Mouse (Mus musculus): Measurements from ENCODE around the gene E330021D16Rik. TPM values are rescaled to one million over a fixed set of nuclear protein-coding genes. Genes with fewer than 3 reads are reported as not detected.

The E330021D16Rik gene
- total RNA-seq, 2 experiments from 2014 or later = not detected

DNA sequence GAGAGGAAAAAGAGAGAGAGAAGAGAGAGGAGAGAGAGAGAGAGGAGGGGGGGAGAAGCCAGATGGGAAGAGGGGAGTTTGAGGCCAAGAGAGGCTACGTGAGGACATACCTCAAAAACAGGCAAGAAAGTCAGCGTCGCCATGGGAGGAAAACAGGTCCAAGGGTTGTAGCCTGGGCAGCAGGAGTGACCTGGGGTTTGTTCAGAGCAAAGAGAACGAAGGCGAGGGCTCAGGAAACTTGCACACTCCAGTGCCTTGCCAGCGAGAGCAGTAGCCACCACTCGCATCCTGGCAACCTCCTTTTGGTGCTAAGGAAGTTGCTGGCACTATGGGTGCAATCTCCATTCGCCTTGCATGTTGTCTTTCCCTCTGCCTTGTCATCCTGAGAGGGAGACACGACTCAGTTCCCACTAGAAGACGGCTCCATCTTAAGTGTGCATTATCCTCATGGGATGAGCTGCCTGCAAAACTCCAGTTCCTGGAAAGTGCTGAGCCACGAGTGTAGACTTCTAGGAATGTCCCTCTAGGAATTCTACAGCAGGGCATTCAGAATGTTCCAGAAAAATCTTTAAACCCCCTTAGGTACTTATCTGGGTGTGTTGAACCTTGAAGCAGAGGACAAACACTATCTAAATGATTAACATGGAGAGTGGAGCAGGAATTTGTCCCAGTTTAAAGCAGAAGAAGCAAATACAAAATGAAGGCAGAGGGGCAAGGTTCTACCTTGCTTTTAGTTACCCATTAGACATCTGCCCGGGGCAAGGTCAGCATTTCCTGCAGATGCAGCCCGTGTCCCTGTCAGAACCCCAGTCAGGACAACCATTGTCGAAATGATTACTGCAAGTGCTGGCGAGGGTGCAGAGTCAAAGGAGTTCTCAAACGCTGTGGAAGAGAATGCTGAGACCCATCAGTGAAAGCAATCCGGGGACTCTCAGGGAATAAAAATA, 3.8 kb upstream of the E330021D16Rik start:
- TF ChIP-seq CTCF (IDR thresholded peaks at IDR 0.05) = no peak
- H3K27ac ChIP-seq = no peak overlapping the region
- no peak overlapping the region for H3K4me3 ChIP-seq
- intact Hi-C loops (cut with DNase I) = no loop called here
- DNase-seq (ENCODE audit: extremely low spot score in 1 of 2, low spot score in 2 of 2) = no peak

DNA sequence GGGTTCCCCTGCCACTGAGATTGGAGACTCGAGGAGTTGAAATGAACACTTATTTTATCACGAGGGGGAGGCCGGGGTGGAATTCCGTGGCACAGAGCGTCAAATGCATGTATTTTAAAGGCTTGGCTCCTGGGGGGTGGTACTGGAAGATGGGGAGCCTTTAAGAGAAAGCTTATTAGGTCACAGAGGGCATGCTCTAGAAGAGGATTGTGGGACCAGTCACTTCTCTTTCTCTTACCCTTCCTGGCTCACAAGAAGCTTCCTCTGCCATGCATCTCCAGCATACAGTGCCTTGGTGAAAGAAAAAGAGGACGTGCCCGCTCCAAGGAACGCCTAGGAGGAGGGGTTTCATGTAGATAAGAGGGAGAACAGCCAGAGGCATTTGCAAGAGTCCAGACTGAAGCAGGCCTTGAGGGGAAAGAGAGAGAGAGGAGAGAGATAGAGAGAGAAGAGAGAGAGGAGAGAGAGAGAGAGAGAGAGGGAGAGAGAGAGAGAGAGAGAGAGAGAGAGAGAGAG, 3.0 kb upstream of the E330021D16Rik start:
- Histone ChIP-seq H3K4me3 (no peak overlapping the region), H3K27ac (no peak overlapping the region)
- no peak for DNase-seq (ENCODE audit: extremely low spot score in 1 of 2, low spot score in 2 of 2)
- TF ChIP-seq CTCF (IDR thresholded peaks at IDR 0.05) = no peak
- intact Hi-C loops (cut with DNase I) = no loop called here

DNA sequence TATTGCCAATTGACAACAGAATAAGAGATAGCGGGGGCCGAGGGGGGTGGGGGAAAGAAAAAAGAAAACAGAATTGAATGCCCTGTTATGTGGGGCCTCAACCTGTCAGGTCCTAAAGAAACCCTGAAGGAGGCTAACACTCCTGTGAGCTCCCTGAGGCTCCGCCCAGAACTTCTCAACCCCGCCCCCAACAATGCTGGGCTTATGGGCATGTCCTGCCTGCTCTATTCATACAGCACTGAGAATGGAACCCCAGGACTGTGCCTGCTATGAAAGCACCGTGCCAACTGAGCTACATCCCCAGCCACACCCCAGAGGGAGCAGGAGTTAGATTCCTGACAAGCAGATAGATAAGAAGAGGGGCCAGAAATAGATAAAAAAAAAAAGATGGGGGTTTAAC, 2.5 kb upstream of the E330021D16Rik start:
- H3K27ac ChIP-seq = no peak overlapping the region
- no peak overlapping the region for H3K4me3 ChIP-seq
- no peak for DNase-seq (ENCODE audit: extremely low spot score in 1 of 2, low spot score in 2 of 2)
- no peak for TF ChIP-seq CTCF (IDR thresholded peaks at IDR 0.05)
- intact Hi-C loops (cut with DNase I) = no loop called here

DNA sequence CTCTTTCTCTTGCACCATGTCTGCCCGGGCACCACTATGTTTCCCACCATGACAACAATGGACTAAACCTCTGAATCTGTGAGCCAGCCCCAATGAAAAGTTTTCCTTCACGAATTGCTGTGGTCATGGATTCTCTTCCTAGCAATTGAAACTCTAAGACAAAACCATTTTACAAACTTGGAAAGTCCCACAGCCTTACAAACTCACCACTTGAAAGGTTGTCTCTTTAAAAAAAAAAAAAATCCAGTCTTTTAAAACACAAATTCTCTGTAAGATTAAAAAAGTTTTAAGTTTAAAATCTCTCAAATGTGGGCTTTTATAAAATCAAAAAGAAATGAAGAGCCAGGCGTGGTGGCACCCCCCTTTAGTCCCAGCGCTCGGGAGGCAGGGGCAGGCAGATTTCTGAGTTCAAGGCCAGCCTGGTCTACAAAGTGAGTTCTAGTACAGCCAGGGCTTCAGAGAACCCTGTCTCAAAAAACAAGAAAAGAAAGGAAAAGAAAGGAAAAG, 1.5 kb downstream of the E330021D16Rik start:
- TF ChIP-seq CTCF (IDR thresholded peaks at IDR 0.05) = no peak
- intact Hi-C loops (cut with DNase I) = no loop called here
- H3K4me3 ChIP-seq = no peak overlapping the region
- no peak for DNase-seq (ENCODE audit: extremely low spot score in 1 of 2, low spot score in 2 of 2)
- H3K27ac ChIP-seq = no peak overlapping the region

DNA sequence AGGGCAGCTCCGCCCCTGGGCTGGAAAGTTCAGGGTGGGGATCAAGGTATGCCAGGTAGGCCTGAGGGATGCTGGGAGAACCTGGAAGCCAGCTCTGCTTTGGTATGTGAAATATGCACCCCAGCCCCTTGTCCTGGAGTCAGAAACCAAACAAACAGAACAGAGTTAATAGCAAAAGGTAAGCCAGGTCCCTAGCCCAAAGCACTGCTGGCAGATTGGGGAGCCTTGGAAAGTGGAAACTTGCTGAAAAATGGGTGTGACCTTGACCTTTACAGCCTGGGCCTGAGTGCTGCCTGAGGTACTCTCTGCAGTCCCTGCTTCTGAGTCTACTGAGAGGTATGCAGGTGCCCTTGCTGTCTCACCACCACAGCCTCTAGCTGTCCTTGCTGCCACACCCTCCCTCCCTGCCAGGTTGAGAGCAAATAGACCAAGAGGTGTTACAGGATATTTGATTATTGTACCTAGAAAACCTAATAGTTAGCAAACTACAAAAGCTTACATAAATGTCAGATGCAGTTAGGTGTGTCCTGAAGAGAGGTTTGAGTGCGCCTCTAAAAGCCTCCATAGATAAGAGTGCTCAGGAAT, 7.7 kb downstream of the E330021D16Rik start:
- TF ChIP-seq CTCF (IDR thresholded peaks at IDR 0.05) = no peak
- DNase-seq (ENCODE audit: extremely low spot score in 1 of 2, low spot score in 2 of 2) = no peak
- intact Hi-C loops (cut with DNase I) = no loop called here
- Histone ChIP-seq H3K4me3 (no peak overlapping the region), H3K27ac (no peak overlapping the region)

DNA sequence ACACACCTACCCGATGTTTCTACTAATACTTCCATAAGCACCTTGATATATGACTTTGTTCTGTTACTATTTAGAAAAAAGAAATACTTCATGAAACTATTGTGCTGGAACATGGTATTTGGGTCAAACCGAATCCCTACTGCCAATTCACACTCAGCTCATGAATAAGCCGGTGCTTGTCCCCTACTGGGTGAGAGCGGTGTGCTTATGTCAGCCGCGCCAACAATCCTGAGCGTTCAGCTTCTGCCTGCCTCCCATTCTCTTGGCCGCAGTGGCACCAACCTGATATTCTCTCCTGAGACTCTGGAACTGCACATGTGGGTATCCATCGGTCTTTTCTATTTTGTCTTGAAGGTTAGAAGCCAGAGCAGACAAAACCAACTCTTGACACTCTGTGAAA, 18.5 kb downstream of the E330021D16Rik start:
- intact Hi-C loops (cut with DNase I) = no loop called here
- no peak for TF ChIP-seq CTCF (IDR thresholded peaks at IDR 0.05)
- no peak overlapping the region for H3K27ac ChIP-seq
- H3K4me3 ChIP-seq = no peak overlapping the region
- no peak for DNase-seq (ENCODE audit: extremely low spot score in 1 of 2, low spot score in 2 of 2)

DNA sequence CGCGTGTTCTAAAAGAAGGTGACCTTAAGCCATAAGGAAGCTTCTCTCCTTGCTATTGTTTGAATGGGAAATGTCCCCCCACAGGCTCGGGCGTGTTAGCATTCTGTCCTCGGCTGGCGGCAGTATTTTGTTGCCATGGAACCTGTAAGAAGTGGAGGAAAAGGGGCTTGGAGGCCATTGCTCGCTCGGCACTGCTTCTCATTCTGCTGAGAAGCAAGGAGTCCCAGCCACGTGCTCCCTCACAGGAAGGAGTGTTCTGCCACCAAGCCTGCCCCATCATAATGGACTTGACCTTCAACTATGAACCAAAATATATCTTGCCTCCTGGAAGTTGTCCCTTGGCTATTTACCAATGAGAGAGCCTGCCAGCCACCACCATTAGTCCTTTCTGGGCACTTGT, 25.1 kb downstream of the E330021D16Rik start:
- intact Hi-C loops (cut with DNase I) = no loop called here
- H3K27ac ChIP-seq = no peak overlapping the region
- no peak for TF ChIP-seq CTCF (IDR thresholded peaks at IDR 0.05)
- DNase-seq (ENCODE audit: extremely low spot score in 1 of 2, low spot score in 2 of 2) = no peak
- H3K4me3 ChIP-seq = no peak overlapping the region

DNA sequence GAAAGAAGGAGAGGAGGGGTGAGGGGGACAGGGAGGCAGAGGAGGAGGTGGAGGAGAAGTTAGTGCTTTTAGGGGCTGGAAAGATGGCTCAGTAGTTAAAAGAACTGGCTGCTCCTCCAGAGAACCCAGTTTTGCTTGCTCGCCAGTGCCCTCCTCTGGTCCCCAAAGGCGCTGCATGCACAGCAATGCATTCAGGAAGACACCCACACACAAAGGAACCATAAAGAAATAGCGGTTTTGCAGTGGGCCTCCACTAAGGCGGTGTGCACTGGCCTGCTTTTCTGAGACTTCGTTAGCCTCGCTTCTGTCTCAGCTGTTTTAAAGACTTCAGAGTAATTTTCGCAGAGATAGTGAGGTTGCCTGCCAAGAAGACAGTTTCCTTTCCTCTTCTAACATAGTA, 30.1 kb downstream of the E330021D16Rik start:
- TF ChIP-seq CTCF (IDR thresholded peaks at IDR 0.05) = peak; percentile 66
- peak in 1 of 2 experiments; percentile 59 for DNase-seq (ENCODE audit: extremely low spot score in 1 of 2, low spot score in 2 of 2)
- H3K27ac ChIP-seq = no peak overlapping the region
- intact Hi-C loops (cut with DNase I) = no loop called here
- H3K4me3 ChIP-seq = no peak overlapping the region

DNA sequence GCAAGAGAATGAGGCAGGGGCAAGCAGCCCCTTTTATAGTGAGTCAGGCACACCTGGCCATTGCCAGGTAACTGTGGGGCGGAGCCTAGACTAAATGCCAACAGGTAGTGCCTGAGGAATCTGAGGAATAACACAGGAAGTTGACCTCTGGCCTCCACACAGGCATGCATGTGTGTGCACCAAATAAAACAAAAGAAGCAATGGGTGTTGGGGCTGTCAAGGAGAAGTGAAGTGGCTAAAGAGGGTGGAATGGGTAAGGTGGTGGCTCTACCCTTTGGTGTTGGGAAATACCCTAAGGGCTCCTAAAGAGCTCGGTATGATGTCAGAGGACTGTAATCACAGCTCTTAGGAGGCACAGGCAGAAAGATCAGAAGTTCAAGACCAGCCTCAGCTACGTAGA, 32.2 kb downstream of the E330021D16Rik start:
- Histone ChIP-seq H3K27ac (no peak overlapping the region), H3K4me3 (no peak overlapping the region)
- no peak for DNase-seq (ENCODE audit: extremely low spot score in 1 of 2, low spot score in 2 of 2)
- no peak for TF ChIP-seq CTCF (IDR thresholded peaks at IDR 0.05)
- intact Hi-C loops (cut with DNase I) = no loop called here

DNA sequence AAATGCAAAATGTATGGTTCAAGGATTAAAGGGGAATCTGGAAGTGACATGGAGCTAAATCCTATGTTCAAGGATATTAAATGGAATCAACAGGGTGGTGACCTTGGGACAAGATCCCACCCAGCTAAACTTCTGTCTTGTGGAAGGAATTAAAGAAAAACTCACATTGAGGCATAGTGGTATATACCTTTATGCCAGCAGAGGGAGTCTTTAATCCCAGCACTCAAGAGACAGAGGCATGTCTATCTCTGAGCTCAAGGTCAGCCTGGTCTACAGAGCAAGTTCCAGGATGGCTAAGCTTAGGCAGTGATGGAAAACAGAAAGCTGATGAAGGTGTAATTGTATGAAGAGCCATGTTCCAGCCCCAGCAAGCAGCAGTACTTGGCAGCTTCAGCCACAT, 39.3 kb downstream of the E330021D16Rik start:
- DNase-seq (ENCODE audit: extremely low spot score in 1 of 2, low spot score in 2 of 2) = no peak
- no peak for TF ChIP-seq CTCF (IDR thresholded peaks at IDR 0.05)
- intact Hi-C loops (cut with DNase I) = no loop called here
- H3K27ac ChIP-seq = no peak overlapping the region
- H3K4me3 ChIP-seq = no peak overlapping the region

DNA sequence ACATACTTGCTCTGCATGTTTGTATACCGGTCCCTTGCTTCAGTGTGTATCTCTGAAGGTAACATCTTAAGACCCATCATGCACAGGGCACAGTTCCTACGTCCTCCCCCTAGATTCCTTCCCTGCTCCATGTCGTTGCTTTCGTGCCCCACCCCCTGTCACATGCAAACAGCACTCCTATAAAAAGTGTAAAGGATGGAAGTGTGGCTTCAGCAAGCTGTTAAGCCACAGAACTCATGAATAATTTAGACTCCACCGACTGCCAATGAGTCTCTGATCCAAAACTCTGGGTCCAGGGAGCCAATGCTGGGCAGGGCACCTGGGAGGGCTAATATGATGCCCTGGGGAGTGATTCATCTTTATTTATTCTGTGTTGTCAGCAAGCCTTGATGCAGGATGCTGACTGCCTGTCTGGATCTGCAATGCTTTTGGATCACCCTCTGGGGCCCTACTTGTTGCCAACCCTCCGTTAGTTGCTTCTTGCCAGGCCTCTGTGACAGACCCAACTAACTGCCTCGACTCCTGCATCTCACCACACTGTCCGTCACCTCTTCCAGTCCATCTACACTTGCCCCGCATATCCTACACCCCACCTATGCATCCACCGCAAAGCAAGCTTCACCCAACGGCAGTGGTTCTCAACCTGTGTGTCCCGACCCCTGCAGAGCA, 50.8 kb downstream of the E330021D16Rik start:
- peak in 1 of 2 experiments; percentile 37 for DNase-seq (ENCODE audit: extremely low spot score in 1 of 2, low spot score in 2 of 2)
- intact Hi-C loops (cut with DNase I) = loop anchor here (5.0 kb wide), 1 partner anchor 462 kb away; no protein-coding TSS in a partner anchor
- Histone ChIP-seq H3K4me3 (no peak overlapping the region; the same call in 1 of the 2 replicates), H3K27ac (peak overlapping the region; percentile 91)
- no peak for TF ChIP-seq CTCF (IDR thresholded peaks at IDR 0.05)
